Mouse (Mus musculus) layer of hippocampus, adult 18-20 months (tissue): ENCODE data around the gene Bmp2k. TPM values are rescaled to one million over a fixed set of nuclear protein-coding genes. Genes with fewer than 3 reads are reported as not detected.

Experiments
- DNase-seq, 2 experiments: peaks; one replicate each; pipeline ENCODE4 v3.0.0; 2022; ENCODE audit warnings: low spot score in 2 of 2
- long read RNA-seq: library from polyadenylated mRNA; stranded (forward); transcript quantifications from one replicate; pipeline ENCODE4 v2.0.0, GENCODE M21; 2021
- total RNA-seq, 2 experiments: library from RNA; stranded (reverse); gene quantifications; 2 replicates each; pipeline ENCODE4 v1.2.3; 2021

The Bmp2k gene
- total RNA-seq = 10 to 100 TPM; 13.5 to 14.1 TPM
- long read RNA-seq, full-length matches to known transcripts = 18 of 19 reads
- long read RNA-seq, partial matches to known transcripts = 0 of 19 reads
- long read RNA-seq, other reads (novel, unspliced or antisense) = 1 of 19 reads

DNA sequence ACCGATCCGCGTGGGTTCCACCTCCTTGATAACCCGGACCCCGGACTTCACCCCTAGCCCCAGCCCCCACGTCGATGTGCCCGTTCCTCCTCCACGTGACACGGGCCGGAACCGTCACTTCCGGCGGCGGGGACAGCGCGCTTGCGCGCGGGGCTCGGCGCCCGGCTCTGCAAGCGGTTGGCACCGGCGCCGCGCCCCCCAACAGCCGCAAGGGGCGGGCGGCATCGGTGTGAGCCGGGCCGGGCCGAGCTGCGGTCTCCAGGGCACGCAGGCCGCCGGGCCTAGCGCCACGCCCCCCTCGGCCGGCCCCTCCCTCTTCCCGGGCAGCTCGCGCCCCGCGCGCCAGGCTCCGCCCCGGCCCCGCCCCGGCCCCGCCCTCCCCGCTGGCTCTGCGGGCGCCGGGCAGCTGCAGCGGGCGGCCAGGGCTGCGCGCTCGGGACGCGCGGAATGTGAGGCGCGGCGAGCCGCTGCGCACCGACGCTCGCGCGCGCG is at the start of gene Bmp2k:
Bmp2k (plus strand) TSS at position 380 of the 492 bp plus-strand sequence.
- DNase-seq = peak; percentile 86 to 87

GRCm38 (mm10) chr5:96948856-96949527 is 48.5 kb upstream of the Bmp2k start:
- DNase-seq = no peak

DNA sequence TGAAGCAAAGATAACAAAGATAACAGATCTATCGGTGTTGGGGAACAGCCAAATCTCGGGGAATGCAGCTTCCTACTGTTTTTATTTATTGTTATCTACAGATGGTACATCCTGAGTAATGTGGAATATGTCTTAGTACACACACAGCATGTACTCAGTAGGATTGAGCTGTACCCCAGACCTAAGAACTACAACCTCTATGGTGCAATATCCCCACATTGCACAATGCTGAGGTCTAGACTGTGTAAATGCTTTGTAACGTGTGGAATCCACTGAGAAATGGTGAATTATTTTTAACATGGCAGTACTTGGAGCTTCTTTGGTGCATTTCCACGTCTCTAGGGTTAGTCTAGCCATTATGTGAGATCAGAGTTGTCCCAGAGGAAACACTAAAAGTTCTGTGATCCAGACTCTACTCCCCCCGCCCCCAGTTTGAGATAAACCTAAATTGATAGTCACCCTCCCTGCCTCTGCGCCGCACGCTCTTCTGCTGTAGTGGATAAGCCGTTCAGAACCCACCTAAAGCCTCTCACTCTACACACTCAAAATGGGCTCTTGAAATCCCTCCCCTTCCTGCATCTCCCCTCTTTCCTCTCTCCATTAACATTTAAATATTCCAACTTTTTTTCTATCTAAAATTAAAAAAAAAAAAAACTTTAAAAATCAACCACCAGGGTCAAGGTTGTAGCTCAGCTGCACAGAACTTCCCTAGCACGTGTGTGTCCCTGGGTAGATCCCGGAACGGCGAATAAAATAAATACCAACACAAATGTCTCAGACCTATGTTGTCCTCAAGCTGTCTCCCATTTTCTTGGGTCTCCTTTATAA is 47.4 kb upstream of the Bmp2k start:
- DNase-seq = no peak

GRCm38 (mm10) chr5:96950667-96951492 is 46.6 kb upstream of the Bmp2k start:
- DNase-seq = no peak

GRCm38 (mm10) chr5:96951493-96952105 is 45.9 kb upstream of the Bmp2k start:
- DNase-seq = no peak

DNA sequence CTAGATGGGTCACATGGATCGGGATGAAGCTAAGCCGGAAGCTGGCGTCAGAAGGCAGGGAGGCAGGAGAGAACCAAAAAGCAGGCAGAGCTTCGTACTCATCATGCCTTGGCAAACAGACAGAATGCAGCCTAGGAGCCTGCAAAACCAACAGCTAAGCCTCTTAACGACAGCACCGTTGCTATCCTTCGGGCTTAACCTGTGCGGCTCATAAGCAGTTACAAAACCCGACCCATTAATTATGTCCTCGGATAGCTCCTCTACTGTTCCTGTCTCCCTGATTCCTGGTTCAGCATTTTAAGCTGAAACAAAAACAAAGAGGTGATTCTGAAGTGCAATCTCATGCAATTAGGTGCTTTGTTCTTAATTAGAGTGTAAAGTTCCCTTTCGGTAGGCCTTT is 43.4 kb upstream of the Bmp2k start:
- peak in 1 of 2 experiments; percentile 28 for DNase-seq

DNA sequence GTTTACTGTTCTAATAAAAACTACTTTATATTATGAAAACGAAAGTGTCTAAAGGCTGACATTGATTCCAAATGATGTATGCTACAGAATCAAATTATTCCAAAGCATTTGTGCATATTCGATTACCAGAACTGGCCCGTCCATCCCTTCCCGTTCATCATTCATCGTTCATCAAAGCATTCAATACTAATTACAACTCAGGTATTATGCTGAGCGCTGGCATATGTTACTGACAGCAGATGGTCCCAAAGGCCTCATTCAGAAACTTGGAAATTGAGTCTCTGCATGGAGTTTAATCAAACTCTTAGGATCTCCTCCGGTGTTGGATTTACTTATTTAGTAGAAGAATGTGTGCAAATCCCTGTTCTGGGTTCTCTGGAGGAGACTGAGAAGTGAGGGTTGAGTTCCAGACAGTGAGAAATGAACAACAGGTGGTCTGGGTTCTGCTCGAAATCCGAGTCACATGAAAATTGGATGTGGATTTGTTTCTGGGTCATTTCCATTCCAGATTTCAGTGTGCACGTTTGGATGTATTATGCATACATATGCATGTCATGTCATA is 42.9 kb upstream of the Bmp2k start:
- no peak for DNase-seq

DNA sequence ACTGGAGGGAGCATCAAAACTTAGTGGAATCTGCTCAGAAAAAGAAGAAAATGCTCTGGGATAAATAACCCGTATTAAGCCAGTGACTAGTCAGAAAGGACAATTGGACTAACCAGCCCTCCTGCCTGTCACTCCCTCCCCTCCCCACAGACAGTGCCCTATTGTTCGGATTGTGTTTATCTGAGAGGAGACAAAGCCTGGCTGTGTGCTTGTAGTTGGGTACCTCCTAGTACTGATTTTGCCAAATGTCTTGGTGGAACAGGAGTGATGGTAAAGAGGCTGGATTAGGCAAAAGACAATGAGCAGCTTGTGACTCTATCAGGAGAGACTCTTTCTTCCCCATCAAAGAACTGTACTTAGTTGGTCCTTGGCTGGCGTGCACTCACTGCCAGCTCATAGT is 40.6 kb upstream of the Bmp2k start:
- peak in 1 of 2 experiments; percentile 45 for DNase-seq

GRCm38 (mm10) chr5:96961122-96961521 is 36.4 kb upstream of the Bmp2k start:
- no peak for DNase-seq

DNA sequence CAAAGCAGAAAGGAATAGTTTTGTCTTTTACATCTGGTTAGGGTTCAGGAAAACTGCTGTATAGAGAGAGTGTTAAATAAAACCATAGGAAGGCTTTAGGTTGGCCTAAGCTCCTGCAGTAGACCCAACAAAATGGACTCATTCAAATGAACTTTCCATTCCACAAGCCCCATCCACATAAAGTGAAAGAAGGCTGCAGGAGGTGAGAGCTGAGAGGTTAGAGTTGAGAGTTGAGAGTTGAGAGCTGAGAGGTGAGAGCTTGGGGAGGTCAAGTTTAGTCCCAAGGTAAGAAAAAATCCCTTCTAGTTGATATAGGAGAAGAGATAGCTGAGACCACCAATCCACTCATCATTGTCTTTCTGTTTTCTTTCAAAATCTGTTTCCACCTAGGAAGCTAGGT is 35.6 kb upstream of the Bmp2k start:
- no peak for DNase-seq

- DNase-seq = peak; percentile 47 to 86
Measured at GRCm38 (mm10) chr5:96962252-96962933, 35.1 kb upstream of the Bmp2k start.

DNA sequence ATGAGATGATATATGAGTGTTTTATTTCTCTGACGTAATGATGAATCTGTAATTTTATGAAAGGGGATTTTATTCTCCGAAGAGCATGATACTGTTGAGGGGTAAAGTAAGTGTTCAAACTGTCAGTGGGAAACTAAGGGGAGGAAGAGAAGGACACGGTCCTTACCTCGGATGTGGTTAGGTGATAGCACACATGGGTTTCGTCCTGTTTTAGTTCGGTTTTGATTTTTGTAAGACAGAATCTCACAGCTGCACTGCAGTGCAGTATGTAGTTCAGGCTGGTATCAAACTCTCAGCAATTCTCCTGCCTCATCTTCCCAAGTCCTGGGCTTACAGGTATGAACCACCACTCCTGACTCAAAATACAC is 34.6 kb upstream of the Bmp2k start:
- no peak for DNase-seq

GRCm38 (mm10) chr5:96964062-96965028 is 33.1 kb upstream of the Bmp2k start:
- DNase-seq = peak in 1 of 2 experiments; percentile 36

GRCm38 (mm10) chr5:96965029-96965403 is 32.5 kb upstream of the Bmp2k start:
- DNase-seq = no peak

GRCm38 (mm10) chr5:96965503-96965902 is 32.0 kb upstream of the Bmp2k start:
- no peak for DNase-seq

DNA sequence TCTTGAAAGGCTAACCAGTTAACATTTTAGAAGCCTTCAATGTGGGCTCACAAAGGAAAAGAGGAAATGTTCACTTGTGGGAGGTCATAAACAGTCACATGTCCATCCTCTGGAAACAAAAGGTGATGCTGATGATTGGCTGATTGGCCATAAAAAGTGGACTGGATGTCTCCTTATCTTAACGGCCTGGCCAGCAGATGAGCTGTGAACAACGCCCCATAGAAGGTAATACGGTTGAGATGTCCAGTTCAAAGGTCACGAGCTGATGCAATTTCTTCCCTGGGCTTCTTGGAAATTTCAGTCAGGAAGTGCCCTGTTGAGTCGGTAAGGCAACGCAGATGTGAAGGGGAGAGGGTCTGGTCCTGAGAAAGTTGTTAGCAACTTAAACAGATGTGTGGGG is 28.9 kb upstream of the Bmp2k start:
- no peak for DNase-seq

DNA sequence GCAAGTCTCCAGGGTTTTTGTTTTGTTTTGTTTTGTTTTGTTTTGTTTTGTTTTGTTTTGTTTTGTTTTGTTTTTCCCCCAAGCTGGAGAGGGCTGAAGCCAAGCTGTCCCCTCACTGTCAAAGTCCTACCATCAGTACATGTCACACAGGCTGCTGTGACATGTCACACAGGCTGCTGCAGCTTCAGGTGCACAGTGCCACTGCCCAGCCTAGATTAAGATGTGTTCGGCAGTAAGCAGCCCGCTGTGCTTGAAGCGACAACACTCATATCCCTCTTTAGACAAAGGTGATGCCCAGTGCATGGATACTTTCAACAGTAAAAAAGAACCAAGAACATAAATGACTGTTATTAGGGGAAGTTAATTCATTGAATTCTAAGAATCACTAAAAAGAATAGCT is 28.5 kb upstream of the Bmp2k start:
- DNase-seq = no peak

GRCm38 (mm10) chr5:96969705-96970471 is 27.6 kb upstream of the Bmp2k start:
- DNase-seq = no peak
